Mouse (Mus musculus) E14TG2a.4 (cell line): ENCODE data around the gene Sh3bp5.
A peak's percentile ranks its signal among the peaks of the same experiment; 100 is the strongest.
"Not testable (repeated sequence)": the region's sequence is repeated elsewhere in the genome, so short reads cannot be mapped to it uniquely, and the experiment has no call there.

Experiments
- H3K27me3 ChIP-seq: 2 replicates; pipeline ENCODE4 v1.6.1; 2014; ENCODE audit warnings: low read length, control low read depth; ENCODE audit not compliant: insufficient read depth
- H3K36me3 ChIP-seq: 2 replicates; pipeline ENCODE4 v1.6.1; 2014; ENCODE audit warnings: low read length, control low read depth; ENCODE audit not compliant: insufficient read depth
- H3K4me1 ChIP-seq: replicated peaks from 2 replicates; pipeline ENCODE4 v1.6.1; 2014; ENCODE audit warnings: low read depth, low read length, control low read depth
- H3K4me3 ChIP-seq: replicated peaks from 2 replicates; pipeline ENCODE4 v1.5.1; 2014; ENCODE audit warnings: mild to moderate bottlenecking, low read length
- H3K9me3 ChIP-seq: 2 replicates; pipeline ENCODE4 v1.6.1; 2014; ENCODE audit warnings: low read length, control low read depth
- CTCF ChIP-seq: conservative IDR thresholded peaks from 2 replicates; pipeline ENCODE4 v1.5.1; 2014; ENCODE audit warnings: low read length
- NANOG ChIP-seq: IDR thresholded peaks from 2 replicates; pipeline ENCODE4 v1.6.1; 2014; ENCODE audit warnings: borderline replicate concordance, low read length, mixed read lengths
- POU5F1 ChIP-seq: IDR thresholded peaks from 2 replicates; pipeline ENCODE4 v1.6.1; 2014; ENCODE audit warnings: low read length, borderline replicate concordance

Sh3bp5 gene

GRCm38 (mm10) chr14:31435930-31436693 lies at the start of gene Sh3bp5:
Sh3bp5 (minus strand) TSS chr14:31436078.
- H3K9me3 ChIP-seq = no peaks in the 10 kb centered on the region
- H3K27me3 ChIP-seq = peaks cover 59% of the 10 kb centered on the region
- no peaks in the 10 kb centered on the region for H3K36me3 ChIP-seq
- peak within 1 kb of the TSS; percentile 88 for H3K4me3 ChIP-seq
- TF ChIP-seq POU5F1 = no peak
- TF ChIP-seq CTCF = peak; percentile 69
- peaks cover 14% of the 10 kb centered on the region for H3K4me1 ChIP-seq

DNA sequence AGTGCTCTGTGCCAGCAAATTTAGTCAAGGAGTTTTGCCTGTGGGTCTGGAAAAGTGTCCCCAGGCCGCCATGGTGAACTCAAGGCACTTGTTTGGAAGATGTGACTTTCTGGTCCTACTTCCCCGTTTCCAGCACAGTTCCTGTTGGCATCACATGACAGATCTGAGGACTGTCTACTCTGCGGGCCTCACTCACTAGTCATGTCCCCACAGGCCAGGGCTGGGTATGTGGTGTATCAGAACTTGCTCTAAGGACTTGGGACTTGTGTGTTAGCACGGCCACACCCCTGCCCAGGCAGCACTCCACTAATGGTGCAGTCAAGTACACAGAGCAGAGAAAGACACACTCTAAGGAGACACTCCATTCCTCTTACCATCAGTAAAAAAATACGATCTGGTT lies 46.5 kb upstream of the Sh3bp5 start:
- TF ChIP-seq NANOG = no peak
- no peak for TF ChIP-seq POU5F1
- no peak for TF ChIP-seq CTCF
- Histone ChIP-seq H3K27me3 (no peaks in the 10 kb centered on the region), H3K9me3 (no peaks in the 10 kb centered on the region), H3K4me1 (peaks cover 11% of the 10 kb centered on the region), H3K4me3 (no peak overlapping the region), H3K36me3 (peaks cover 94% of the 10 kb centered on the region)

GRCm38 (mm10) chr14:31473297-31473696 lies 37.4 kb upstream of the Sh3bp5 start:
- peaks cover 4% of the 10 kb centered on the region for H3K36me3 ChIP-seq
- H3K4me1 ChIP-seq = no peaks in the 10 kb centered on the region; the same call in 1 of the 2 replicates
- H3K27me3 ChIP-seq = no peaks in the 10 kb centered on the region
- no peak for TF ChIP-seq POU5F1
- peak; percentile 28 for TF ChIP-seq CTCF
- no peaks in the 10 kb centered on the region for H3K9me3 ChIP-seq
- no peak overlapping the region for H3K4me3 ChIP-seq

DNA sequence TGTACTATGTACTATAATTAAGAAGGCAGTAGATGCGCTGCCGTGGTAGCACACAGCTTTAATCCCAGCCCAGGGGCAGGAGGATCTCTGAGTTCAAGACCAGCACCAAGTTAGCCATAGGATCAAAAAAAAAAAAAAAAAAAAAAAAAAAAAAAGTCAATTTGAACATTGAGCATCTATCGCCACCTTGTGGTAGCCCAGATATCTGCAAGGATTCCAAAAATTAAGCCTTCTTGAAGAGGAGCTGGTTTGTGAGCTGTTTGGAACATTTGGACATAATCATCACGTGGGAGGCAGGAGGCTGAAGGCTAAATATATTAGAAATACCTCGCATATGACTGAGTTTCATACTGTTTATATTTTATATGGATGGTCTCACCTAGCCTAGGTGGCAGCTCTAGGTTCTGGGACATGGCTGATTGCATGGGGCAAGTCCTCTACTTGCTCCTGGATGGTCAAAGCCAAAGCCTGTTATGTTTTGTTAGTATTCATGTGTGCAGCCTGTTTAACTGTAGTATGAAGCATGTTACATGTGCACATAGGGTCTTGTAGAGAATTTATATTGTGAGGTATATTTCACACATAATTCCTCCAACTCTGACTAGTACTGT lies 36.7 kb upstream of the Sh3bp5 start:
- no peaks in the 10 kb centered on the region for H3K9me3 ChIP-seq

GRCm38 (mm10) chr14:31469711-31470110 lies 33.8 kb upstream of the Sh3bp5 start:
- no peak for TF ChIP-seq CTCF
- no peak for TF ChIP-seq POU5F1
- TF ChIP-seq NANOG = no peak
- no peaks in the 10 kb centered on the region for H3K27me3 ChIP-seq
- H3K36me3 ChIP-seq = no peaks in the 10 kb centered on the region
- H3K4me3 ChIP-seq = no peak overlapping the region
- no peaks in the 10 kb centered on the region for H3K9me3 ChIP-seq
- no peaks in the 10 kb centered on the region; the same call in 1 of the 2 replicates for H3K4me1 ChIP-seq

More for the DNA sequence above, 36.7 kb upstream of the Sh3bp5 start:
- Histone ChIP-seq H3K27me3 (no peaks in the 10 kb centered on the region), H3K4me3 (no peak overlapping the region), H3K36me3 (no peaks in the 10 kb centered on the region), H3K4me1 (no peaks in the 10 kb centered on the region; the same call in 1 of the 2 replicates)
- TF ChIP-seq NANOG (no peak), CTCF (peak; percentile 60), POU5F1 (no peak)

DNA sequence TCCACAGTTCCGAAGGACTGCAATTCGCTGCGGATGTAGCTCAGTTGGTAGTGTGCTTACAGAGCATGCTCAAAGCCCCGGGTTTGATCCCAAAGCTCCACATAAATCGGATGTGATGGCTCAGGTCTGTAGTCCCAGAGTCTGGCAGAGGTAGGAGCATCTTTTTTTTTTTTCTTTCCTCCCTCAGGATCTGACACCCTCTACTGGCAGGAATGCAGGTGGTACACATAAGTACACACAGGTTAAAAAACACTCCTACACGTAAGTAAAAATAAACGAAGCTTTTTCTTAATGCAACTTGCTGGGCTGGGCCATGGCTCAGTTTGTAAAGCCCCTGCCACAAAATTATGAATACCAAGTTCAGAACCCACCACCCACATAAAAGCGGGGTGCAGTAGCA lies 28.3 kb upstream of the Sh3bp5 start:
- TF ChIP-seq CTCF (peak; percentile 83), POU5F1 (no peak)
- no peaks in the 10 kb centered on the region for H3K27me3 ChIP-seq

DNA sequence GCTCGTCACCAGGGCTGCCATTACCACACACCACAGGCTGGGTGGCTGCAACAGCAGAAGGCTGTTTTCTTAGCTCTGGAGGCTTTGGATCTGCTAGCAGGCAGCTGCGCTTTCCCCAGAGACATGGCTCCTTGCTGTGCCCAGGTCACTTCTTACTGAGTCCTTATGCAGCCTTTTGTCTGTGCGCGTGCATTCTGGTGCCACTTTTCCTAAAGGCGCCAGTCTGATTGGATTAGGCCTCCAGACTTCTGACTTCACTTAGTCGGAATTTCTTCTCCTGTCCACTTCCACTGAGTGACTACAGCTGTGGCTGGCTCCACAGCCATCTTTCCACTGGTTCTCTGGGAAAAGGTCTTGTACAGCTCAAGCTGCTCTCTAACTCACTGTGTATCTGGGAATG lies 27.0 kb upstream of the Sh3bp5 start:
- Histone ChIP-seq H3K4me3 (no peak overlapping the region), H3K9me3 (no peaks in the 10 kb centered on the region), H3K4me1 (peaks cover 7% of the 10 kb centered on the region; the same call in 1 of the 2 replicates), H3K27me3 (no peaks in the 10 kb centered on the region), H3K36me3 (no peaks in the 10 kb centered on the region)
- TF ChIP-seq NANOG = no peak
- TF ChIP-seq CTCF = no peak
- TF ChIP-seq POU5F1 = no peak

More for the DNA sequence above, 28.3 kb upstream of the Sh3bp5 start:
- no peak overlapping the region for H3K4me3 ChIP-seq
- no peaks in the 10 kb centered on the region for H3K9me3 ChIP-seq
- H3K4me1 ChIP-seq = peaks cover 7% of the 10 kb centered on the region; the same call in 1 of the 2 replicates
- no peaks in the 10 kb centered on the region for H3K36me3 ChIP-seq

GRCm38 (mm10) chr14:31462226-31462625 lies 26.3 kb upstream of the Sh3bp5 start:
- not testable (repeated sequence) for H3K27me3 ChIP-seq, H3K36me3 ChIP-seq, H3K4me3 ChIP-seq, H3K4me1 ChIP-seq, H3K9me3 ChIP-seq

GRCm38 (mm10) chr14:31458006-31458405 lies 22.1 kb upstream of the Sh3bp5 start:
- Histone ChIP-seq H3K4me1 (no peaks in the 10 kb centered on the region), H3K9me3 (no peaks in the 10 kb centered on the region), H3K36me3 (no peaks in the 10 kb centered on the region), H3K4me3 (no peak overlapping the region), H3K27me3 (no peaks in the 10 kb centered on the region)
- TF ChIP-seq CTCF (no peak), POU5F1 (no peak), NANOG (no peak)
